Mouse (Mus musculus) megakaryocyte progenitor cell, adult 5-6 weeks (primary cell): Measurements from ENCODE around the gene Zfhx3. TPM values are rescaled to one million over a fixed set of nuclear protein-coding genes. Genes with fewer than 3 reads are reported as not detected.
A peak's percentile ranks its signal among the peaks of the same experiment; 100 is the strongest.

Source experiments
- ATAC-seq: replicated peaks from 2 replicates; pipeline ENCODE4 v1.8.0; 2016; ENCODE audit warnings: mild to moderate bottlenecking, moderate TSS enrichment, inconsistent platforms; ENCODE audit not compliant: poor library complexity
- total RNA-seq, 2 experiments: library from RNA; stranded (forward) in 1 of 2; stranded (reverse) in 1 of 2; fragments of 157-497, 149-512 nt in 1 of 2; fragments of 200-1000 nt in 1 of 2; gene quantifications; 2 replicates each; pipeline versions ENCODE4 v1.2.3 to v1.2.4; 2015 to 2017

Zfhx3 gene
- total RNA-seq, 2 experiments from 2014 or later = 0.25 to 1.7 TPM

- ATAC-seq = no peak
Observed at GRCm38 (mm10) chr8:108711490-108711793, 769.0 kb downstream of the Zfhx3 start.

DNA sequence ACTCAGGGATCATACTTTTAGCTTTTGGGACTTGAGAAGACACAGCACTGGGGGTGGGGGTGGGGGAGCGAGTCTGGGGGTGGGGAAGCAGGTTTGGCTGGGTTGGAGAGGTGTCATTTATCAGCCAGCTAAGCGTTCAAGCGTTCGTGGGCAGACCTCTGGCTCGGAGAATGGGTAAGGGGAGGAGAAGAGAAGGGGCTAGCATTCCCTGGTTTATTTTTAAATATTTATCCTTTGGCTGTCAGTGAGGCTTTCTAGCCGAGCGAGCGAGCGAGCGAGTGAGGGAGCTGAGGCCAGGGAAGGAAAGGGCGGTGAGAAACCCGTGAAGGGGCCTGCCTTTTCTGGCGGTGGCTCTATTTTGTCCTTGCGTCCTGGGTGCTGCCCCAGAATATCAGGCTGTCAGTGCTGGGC lies 769.6 kb downstream of the Zfhx3 start:
- ATAC-seq = no peak

DNA sequence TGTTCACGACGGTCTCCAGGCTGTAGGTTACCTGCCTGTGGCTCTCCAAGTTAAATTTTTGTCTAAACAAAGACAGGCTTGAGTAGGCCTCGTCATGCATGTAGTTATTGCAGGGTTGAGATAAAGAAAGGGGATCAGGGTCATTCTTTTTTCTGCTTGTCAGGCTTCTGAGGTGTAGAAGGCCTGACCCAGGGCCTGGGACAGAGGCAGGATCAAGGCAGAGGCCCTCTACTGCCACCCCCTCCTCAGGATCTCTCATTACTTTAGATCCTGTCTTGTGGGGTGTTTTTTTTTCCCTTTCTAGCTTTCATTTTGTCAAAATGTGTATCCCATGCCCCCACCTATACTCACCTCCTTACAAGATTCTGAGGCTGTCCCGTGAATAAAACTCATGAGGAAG lies 770.2 kb downstream of the Zfhx3 start:
- ATAC-seq = no peak

DNA sequence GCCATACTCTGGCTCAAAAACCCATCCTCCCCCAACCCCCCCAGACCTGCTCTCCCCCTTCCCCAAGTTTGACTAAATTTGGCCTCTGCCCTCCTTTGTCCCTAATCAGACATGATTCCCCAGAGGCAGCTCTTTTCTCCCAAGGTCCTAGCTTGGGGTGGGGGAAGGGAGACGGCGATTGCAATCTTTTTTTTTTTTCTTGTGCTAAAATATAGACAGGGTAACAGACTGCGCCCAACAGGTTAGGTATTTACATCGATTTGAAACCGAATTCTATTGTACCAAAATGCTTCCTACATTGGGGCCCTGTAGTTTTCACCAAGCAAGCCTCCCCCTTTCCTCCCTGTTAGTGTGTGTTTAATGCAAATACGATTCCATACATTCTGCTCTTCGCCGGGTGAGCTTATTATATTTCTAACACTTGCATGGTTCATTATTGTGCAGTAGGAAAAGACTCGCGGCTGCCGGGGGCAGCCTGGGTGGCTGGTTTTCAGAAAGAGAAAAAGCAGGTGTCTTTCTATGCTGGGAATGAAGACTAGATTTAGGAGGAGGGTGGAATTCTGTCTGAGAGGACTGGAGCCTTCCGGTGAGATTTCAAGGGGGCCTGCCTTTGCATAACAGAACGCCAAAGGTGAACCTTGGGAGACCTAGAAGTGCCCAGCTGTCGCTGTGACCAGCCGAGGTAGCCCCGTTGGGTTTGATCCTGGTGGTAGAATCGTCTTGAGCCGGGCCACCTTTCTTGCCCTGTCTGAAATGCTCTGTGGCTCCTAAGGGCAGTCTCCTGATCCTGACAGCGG lies 771.1 kb downstream of the Zfhx3 start:
- no peak for ATAC-seq

- peak; percentile 20 for ATAC-seq
Observed at GRCm38 (mm10) chr8:108714143-108714635, 771.7 kb downstream of the Zfhx3 start.

- ATAC-seq = peak; percentile 56
Observed at GRCm38 (mm10) chr8:108714636-108715415, 772.4 kb downstream of the Zfhx3 start.

DNA sequence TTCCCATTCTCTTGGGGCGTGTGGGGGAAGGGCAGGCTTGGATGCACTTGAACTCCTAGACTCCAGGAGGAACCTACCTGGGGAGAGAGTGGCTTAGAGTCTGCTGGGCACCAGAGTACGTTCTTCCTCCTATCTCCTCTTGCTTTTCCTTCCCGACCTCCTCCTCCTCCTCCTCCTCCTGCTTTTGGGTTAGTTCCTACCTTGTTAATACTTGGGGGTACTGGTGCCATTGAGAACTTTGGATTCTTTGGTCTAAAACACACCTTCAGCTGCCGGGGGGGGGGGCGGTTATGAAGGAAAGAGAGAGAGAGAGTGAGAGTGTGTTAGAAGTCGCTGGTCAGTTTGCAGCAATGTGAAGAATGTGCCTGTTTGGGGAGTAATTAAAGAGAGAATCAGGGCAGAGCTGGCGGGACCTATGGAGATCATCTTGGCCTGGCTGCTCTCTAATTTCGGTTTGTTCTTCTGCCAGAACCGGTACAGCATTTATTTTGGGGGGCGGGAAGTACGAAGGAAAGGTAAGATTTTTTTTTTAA lies 773.0 kb downstream of the Zfhx3 start:
- ATAC-seq = peak; percentile 28; the same call in 1 of the 2 replicates

GRCm38 (mm10) chr8:108716291-108716811 lies 773.9 kb downstream of the Zfhx3 start:
- ATAC-seq = no peak

DNA sequence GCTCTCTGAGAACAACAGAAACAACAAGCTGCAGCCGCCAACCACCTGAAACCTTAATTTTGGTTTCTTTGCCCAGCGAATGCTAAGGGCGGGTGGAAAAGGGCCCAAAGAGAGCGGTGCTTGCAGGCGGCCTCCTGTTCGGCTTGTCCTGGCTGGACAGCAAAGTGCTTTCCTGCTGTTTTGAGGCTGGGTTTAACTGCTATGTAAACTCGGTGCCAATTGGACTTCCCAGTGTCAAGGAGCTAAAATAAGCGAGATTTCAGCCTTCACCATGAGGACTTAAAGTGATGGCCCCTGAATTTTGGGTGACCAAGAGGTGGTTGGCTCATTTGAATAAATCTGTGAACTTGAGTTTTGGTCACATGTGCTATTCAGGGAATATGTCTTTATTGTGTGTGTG lies 775.1 kb downstream of the Zfhx3 start:
- ATAC-seq = no peak

GRCm38 (mm10) chr8:108718031-108718430 lies 775.6 kb downstream of the Zfhx3 start:
- no peak for ATAC-seq

DNA sequence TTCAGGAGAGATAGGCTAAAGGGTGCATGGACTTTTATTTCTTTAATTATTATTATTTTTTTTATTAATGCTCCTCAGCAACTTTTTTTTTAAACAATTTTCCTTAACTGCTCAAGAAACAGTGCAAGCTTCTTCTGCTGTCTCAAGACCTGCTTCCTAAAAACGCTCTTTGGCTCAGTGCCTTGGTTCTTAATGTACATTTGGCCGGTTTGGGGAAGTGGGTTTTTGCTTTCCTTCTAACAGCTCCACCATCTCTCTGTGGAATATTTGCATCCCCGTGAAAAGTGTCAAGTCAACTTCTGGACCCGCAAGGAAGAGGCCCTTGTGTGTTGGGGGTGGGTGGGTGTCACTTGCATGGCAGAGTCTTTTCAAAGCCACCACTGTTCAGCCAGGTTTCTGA lies 778.4 kb downstream of the Zfhx3 start:
- ATAC-seq = peak; percentile 36

GRCm38 (mm10) chr8:108722671-108723513 lies 780.4 kb downstream of the Zfhx3 start:
- ATAC-seq = peak; percentile 82

DNA sequence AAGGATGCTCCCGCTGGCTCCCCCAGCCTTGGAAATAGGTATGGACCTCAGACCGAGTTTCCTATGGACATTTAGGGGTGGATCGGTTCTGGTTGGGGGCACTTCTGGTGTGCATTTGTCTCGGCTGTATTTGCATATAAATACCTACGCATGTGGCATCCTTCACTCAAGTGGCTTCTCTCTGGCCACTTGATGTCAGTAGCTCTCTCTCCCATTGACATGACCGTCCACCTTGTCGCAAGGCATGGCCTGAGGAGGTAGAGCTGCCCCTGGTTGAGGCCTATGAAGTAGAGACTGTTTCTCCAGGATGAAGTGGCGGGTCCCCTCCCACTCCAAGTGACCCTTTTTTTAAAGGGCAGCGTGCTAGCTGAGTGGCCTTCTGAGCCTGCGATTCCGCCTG lies 781.2 kb downstream of the Zfhx3 start:
- no peak for ATAC-seq

DNA sequence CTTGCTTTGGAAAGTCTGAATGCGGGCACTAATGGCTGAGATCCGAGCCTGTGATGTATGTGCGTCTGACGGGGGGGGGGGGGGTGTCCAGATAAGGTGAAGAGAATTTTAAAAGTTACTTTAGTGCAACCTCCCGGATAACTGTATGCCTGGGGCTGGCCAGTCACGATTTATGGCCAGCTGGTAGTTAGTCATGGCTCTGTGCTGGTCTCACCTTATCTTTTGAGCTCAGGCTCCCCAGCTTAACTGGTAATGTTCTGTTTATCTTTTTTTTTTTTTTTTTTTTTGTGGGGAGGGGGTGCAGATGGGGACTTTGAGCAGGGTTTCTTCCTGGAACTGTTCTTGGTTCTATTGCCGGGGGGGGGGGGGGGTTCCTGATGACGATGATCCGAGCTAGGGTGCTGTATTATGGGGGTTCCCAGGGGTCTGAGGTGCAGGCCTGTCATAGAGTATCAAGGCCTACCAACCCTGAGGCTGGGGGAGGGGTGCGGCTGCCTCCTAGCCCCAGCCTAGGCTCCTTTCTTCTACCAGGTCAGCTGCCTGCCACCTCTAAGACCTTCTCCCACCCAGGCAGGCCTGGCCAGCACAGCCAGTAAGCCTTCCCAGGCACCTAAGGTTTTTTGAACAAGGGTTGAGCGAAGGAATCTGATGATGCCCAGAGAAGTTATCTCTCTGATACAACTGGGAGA lies 782.5 kb downstream of the Zfhx3 start:
- ATAC-seq = peak; percentile 53

DNA sequence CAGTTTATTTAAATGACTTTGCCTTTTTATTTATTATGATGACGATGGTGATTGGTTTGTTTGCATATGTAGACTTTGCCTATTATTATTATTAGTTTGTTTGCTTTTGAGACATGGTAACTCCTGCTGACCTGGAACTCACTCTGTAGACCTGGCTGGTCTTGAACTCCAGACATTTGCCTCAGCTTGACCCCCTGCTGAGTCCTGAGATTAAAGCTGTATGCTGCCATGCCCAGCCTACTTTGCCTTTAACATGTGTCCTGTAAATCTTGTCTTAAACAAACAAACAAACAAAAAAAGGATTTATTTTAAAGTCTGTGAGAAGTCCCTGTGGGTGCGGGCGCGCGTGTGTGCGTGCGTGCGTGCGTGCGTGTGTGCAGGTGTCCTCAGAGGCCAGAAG lies 783.2 kb downstream of the Zfhx3 start:
- no peak for ATAC-seq

GRCm38 (mm10) chr8:108726541-108727241 lies 784.2 kb downstream of the Zfhx3 start:
- no peak for ATAC-seq

- ATAC-seq = no peak
Observed at GRCm38 (mm10) chr8:108729169-108729568, 786.7 kb downstream of the Zfhx3 start.

DNA sequence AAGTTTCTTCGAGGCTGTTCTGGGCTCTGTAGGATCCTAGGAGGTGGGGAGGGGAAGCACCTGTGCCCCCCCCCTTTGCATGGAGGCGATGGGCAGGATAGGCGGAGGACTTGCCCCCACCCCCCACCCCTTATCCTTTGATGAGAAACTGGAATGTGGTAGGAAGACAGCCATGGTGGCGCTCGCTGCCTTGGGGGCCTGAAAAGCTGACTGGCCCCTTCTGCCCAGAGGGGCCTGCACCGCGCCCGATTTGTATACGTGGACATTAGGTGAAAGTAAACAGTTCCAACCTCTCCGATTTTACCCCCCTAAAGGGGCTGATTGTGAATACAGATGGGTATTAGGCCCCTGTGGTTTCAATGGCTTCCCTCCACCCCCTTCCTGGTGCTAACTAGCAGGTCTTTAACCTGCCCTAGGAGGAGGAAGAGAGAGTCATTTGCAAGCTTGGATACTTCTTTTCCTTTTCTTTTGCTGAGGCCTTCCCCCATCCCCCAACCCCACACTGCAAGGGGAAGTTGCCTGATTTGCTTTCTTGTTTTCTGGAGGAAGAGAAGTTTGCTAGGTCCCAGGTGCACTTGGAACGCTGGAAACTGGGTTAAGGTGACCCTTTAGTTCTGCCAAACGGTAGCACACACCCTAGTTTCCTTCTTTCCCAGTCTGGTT lies 787.4 kb downstream of the Zfhx3 start:
- peak; percentile 53 for ATAC-seq

- ATAC-seq = no peak
Observed at GRCm38 (mm10) chr8:108730907-108731440, 788.5 kb downstream of the Zfhx3 start.
